Mouse (Mus musculus) adrenal gland, adult 18-20 months (tissue): Measurements from ENCODE around the gene Mbnl1. TPM values are rescaled to one million over a fixed set of nuclear protein-coding genes. Genes with fewer than 3 reads are reported as not detected.
A peak's percentile ranks its signal among the peaks of the same experiment; 100 is the strongest.

Experiments used
- DNase-seq, 2 experiments: peaks; one replicate each; pipeline ENCODE4 v3.0.0; 2021 to 2022; ENCODE audit warnings: low spot score in 2 of 2
- total RNA-seq, 2 experiments: library from RNA; stranded (reverse); gene quantifications; 1 replicate in 1 of 2; 2 replicates in 1 of 2; pipeline ENCODE4 v1.2.3; 2021

Mbnl1 gene
- total RNA-seq, 2 experiments from 2014 or later: 503 to 531 TPM

- no peak for DNase-seq
Observed at GRCm38 (mm10) chr3:60568171-60568684, 95.6 kb downstream of the Mbnl1 start.

- DNase-seq: no peak
Observed at GRCm38 (mm10) chr3:60568801-60569568, 96.4 kb downstream of the Mbnl1 start.

GRCm38 (mm10) chr3:60569781-60570180, 97.2 kb downstream of the Mbnl1 start:
- no peak for DNase-seq

GRCm38 (mm10) chr3:60570491-60571022, 97.9 kb downstream of the Mbnl1 start:
- peak; percentile 64 to 75 for DNase-seq

GRCm38 (mm10) chr3:60571493-60571892, 98.9 kb downstream of the Mbnl1 start:
- no peak for DNase-seq

- no peak for DNase-seq
Observed at GRCm38 (mm10) chr3:60574199-60574598, 101.6 kb downstream of the Mbnl1 start.

- DNase-seq: no peak
Observed at GRCm38 (mm10) chr3:60574849-60575524, 102.4 kb downstream of the Mbnl1 start.

- DNase-seq: no peak
Observed at GRCm38 (mm10) chr3:60575945-60576344, 103.3 kb downstream of the Mbnl1 start.

GRCm38 (mm10) chr3:60576366-60577046, 103.9 kb downstream of the Mbnl1 start:
- no peak for DNase-seq

GRCm38 (mm10) chr3:60579880-60580279, 107.2 kb downstream of the Mbnl1 start:
- no peak for DNase-seq

- DNase-seq: no peak
Observed at GRCm38 (mm10) chr3:60580699-60581098, 108.1 kb downstream of the Mbnl1 start.

- no peak for DNase-seq
Observed at GRCm38 (mm10) chr3:60582154-60582553, 109.5 kb downstream of the Mbnl1 start.

- no peak for DNase-seq
Observed at GRCm38 (mm10) chr3:60582620-60583019, 110.0 kb downstream of the Mbnl1 start.

GRCm38 (mm10) chr3:60584704-60585103, 112.1 kb downstream of the Mbnl1 start:
- DNase-seq: no peak

- peak in 1 of 2 experiments; percentile 7 for DNase-seq
Observed at GRCm38 (mm10) chr3:60586046-60586445, 113.4 kb downstream of the Mbnl1 start.

GRCm38 (mm10) chr3:60587149-60587548, 114.5 kb downstream of the Mbnl1 start:
- no peak for DNase-seq

GRCm38 (mm10) chr3:60589361-60589760, 116.7 kb downstream of the Mbnl1 start:
- no peak for DNase-seq

GRCm38 (mm10) chr3:60595606-60596005, 123.0 kb downstream of the Mbnl1 start:
- DNase-seq: no peak

- peak in 1 of 2 experiments; percentile 37 for DNase-seq
Observed at GRCm38 (mm10) chr3:60596985-60597384, 124.4 kb downstream of the Mbnl1 start.

- DNase-seq: peak; percentile 80 to 86
Observed at GRCm38 (mm10) chr3:60601686-60602085, 129.1 kb downstream of the Mbnl1 start.

GRCm38 (mm10) chr3:60602923-60603549, 130.4 kb downstream of the Mbnl1 start:
- no peak for DNase-seq
